Mouse (Mus musculus): ENCODE measurements around the gene Dnm3. TPM values are rescaled to one million over a fixed set of nuclear protein-coding genes. Genes with fewer than 3 reads are reported as not detected.

Dnm3 gene
- 100 to 1,000 TPM; 101 to 106 TPM for total RNA-seq (2021)
- long read RNA-seq, experiment 1, full-length matches to known transcripts, result 2 of 34 reads
- long read RNA-seq, experiment 1, partial matches to known transcripts, result 6 of 34 reads
- long read RNA-seq, experiment 1, other reads (novel, unspliced or antisense), result 26 of 34 reads
- long read RNA-seq, experiment 2, partial matches to known transcripts, result 4 of 17 reads
- long read RNA-seq, experiment 2, other reads (novel, unspliced or antisense), result 13 of 17 reads

DNA sequence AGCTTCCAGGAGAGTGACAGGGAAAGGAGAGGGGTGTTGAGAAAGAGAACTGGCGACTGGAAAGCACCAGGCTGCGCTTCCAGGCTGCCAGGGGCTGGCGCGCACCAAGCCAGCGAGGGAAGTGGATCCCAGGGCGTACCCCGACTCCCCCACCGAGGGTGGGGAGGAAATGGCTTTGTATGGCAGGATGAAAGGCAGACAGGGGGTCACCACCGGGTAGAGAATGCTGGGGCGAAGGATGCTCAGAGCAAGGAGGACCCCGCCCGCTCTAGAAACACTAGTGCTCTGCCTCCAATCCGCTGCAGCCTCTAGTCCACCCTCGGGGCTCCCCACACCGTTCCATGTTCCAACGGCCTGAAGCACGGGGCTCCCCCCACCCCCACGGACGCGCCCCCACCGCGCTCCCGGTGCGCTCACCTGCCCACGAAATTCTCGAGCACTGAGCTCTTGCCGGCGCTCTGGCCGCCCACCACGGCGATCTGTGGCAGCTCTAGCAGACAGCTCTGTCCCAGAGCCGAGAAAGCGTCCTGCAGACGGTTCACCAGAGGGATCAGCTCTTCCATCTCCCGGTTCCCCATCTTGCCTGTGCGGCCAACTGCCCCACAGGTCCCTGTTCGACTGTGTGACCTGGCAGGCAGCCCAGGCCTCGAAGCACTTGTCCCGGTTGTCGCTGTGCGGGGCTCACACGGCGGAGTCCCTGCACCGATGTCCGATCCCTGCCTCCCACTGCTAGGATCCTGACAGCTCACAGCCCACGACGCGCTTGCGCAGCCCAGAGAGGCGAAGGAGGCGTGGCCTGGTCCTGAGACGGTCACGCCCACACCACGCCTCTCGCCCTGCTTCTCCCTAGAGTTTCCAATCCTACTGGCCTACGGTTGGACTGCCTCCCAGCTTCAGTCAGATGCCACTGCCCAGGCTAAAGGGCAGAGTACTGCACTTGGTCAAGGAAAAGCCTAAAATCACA lies at the start of gene Dnm3:
Gene Dnm3, minus strand, starts transcription at position 789 of the 964 bp plus-strand sequence.
- DNase-seq (ENCODE audit: low spot score in 2 of 2), result peak; percentile 92 to 94

DNA sequence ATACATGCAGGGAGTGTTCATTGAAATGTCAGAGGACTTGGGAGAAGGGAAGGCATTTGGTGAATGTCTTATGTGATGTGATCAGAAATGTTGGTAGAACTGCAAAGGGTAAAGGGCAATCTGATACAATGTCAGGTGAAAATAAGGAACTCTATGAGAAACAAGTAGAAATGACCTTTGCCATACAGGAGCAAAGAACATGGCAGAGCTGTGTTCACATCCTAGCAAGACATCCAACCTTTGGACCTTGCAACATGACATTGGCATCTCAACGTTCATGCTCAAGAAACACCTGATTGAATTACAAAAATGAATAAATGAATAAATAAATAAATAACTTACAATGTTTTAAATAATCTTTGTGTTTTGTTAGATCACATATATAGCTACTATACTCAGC lies 37.3 kb upstream of the Dnm3 start:
- DNase-seq (ENCODE audit: low spot score in 2 of 2), result no peak

DNA sequence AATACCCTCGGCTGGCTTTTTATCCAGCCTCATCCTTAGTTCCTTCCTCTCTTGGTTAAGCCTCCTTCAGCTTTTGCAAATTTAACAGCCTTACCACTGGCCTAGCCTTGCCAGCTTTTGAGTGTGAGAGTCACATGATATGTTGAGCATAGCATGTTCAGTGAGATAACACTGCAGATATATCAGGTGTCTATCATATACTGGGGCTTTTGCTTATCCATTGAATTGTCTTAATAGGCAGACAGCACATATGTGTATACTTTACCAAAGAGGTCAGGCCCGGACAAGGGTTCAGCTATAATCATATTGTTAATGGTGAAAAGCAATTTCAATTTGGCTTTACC lies 32.2 kb upstream of the Dnm3 start:
- no peak for DNase-seq (ENCODE audit: low spot score in 2 of 2)

DNA sequence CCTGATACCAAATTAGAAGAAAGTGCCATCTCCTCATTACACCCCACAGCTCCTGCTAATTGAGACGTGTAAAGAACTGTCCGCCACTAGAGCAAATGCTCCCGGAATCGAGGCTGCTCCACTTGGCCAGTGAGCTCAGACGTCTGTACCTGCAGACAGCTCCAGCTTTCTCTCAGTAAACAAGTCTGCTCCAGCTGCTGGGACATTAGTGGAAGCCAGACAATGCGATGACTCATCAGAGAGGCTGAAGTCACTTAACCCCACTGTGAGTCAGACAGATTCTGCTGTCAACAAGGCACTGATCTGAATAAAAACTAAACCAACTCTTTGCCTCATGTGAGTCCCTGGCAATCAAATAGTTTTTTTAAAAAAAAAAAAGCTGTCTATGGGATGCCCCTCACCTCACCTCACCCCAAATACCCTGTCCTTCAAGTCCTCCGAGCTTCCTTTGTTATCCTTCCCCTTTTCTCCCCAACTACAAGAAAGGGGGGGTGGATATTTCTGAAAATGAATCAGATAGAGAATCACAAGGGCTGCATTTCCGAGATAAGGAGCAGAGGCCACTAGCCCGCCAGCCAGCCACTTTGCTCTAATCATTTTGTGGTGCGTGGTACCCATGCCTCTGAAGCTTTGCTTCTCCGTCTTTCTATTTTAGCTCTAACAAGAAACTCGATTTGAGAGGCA lies 31.6 kb upstream of the Dnm3 start:
- DNase-seq (ENCODE audit: low spot score in 2 of 2), result no peak

DNA sequence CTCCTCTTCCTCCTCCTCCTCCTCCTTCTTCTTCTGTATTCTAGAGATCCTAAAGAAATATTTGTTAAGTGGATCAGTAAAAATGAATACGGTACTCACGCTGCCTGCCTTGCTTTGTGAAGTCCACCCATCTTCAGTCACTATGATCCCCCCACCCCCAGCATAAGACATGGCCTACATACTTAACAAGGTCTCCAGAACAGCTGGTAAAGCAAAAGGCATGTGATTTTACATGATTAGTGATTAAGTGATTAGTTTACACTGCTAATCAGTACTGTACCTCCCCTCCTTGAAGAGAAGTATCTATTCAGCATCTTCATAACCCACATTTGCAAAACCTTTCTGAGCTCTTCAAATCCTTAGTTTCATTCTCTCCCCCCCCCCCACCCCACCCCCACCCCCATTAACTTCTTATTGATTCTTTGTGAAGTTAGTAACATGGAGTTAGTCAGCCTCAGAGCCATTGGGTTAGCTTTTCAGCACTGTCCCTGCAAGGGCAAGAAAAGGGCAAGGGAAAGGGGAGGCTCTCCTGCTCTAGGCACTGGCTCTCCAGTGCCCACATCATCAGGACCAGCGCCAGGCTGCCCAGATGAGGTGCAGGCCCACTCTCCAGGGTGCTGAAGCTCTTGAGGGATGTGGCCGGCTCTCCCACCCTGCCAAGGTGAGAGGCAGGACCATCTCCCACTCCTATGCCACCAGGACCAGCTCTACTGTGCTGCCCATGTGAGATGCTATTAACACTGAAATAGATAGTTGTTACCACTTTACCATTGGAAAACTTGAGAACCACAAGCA lies 30.6 kb upstream of the Dnm3 start:
- DNase-seq (ENCODE audit: low spot score in 2 of 2), result no peak

DNA sequence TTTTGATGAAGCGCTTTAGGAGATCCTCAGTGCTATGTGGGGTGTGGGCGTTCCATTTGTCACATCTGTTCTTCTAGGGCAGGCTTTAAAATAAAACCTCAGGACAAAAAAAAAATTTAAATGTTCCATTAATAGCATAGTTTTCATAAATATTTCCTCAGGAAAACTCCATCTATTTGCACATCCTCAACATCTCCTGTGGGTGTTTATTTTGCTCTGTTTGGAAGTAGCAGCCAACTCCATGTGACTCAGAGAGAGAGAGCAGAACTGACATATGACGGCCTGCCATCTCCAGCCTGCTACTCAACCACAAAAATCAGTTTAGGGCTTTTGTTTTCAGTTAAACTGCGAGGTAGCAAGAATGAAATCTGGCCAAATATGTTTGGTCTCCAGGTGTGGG lies 28.7 kb upstream of the Dnm3 start:
- peak in 1 of 2 experiments; percentile 17 for DNase-seq (ENCODE audit: low spot score in 2 of 2)

DNA sequence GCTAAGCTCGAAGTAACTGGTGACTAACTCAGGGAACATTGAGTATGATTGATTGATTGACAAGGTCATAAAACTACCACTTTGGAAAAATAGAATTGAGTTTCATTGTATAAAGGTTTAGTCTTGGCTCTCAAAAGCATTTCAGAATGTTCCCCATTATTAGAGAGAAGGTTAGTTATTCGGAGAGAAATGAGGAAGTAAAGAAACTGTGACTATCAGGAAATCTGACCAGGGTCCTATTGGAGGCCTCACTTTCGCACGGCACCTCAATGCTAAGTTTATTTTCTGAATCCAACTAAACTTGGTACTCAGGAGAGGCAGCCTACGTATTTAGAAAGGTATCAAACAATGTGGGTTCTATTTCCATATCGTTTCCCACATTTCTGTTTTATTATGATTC lies 27.8 kb upstream of the Dnm3 start:
- no peak for DNase-seq (ENCODE audit: low spot score in 2 of 2)

DNA sequence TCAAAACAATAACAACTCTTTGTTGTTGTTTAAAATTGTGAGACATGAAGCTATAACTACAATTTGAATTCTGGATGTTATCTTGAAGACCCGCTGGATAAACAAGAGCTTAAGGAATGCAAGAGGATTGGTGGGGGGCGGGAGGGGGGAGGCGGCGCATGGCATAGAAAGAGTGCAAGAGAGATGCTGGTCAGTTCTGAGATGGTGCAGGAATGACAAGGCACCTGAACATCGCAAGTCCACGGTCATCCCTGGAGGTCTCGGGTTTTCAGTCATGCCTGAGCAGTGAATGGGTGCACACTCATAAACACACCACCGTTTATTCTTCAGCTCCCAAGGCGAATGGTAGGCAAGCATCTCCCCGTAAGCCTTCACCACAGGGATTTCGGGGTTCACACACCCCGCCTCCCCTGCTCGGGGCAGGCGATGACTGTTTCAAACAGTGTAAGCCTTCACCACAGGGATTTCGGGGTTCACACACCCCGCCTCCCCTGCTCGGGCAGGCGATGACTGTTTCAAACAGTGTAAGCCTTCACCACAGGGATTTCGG lies 1.2 kb downstream of the Dnm3 start:
- DNase-seq (ENCODE audit: low spot score in 2 of 2), result no peak

DNA sequence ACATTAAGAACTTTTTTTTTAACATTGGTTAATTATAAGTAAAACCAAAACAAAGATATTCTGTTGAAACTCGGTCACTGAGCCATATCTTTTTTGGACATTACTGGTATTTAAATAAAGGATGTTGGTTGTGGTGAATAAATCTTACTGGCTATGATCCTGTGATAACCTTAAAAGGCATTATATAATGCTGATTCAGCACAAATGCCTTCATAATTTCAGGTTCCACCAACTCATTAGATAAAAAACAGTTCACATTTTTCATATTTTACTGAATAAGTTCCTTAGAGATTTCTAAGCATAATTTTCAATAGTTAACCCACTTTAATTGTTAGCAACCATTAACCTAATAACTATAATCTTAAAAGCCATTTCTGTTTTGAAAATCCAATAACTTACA lies 4.9 kb downstream of the Dnm3 start:
- DNase-seq (ENCODE audit: low spot score in 2 of 2), result no peak

DNA sequence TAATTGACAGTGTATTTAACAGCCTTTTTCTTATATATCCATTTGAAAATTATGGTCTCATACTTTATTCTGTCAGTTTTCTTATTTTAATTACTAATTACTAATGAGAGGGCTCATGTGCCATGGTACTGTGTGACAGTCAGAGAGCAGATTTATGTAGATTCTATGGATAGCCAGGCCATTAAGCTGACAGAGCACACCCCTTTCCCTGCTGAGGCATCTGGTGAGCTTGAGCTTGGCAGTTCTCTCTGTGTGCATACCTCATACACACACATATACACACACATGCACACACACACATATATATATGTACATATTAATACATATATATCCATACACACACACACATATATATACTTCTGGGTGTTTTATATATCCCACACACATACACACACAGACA lies 6.7 kb downstream of the Dnm3 start:
- DNase-seq (ENCODE audit: low spot score in 2 of 2), result no peak

DNA sequence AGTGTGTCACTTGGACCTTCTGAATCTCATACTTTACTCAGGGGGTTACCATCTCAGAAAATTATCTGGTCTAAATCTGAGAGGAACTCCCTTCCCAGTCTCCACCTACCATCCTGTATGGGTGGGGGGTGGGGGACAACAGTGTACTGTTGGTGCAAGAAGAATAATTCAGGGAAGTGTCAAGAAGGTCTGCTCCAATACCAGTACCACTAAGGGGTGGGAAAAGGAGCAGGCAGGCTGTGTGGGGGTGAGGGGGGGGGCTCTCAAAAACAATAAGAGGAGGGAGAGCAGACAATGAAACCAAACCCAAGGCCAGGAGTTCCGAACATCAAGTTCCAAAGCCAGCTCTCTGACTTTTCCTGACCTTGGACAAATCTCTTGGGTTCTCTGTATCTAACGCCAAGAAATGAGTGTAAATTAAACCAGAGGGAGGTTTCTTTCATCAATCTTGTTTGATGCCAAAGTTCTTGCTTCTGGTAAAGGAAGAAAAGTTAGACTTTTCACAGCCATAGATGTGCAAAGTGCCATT lies 8.0 kb downstream of the Dnm3 start:
- DNase-seq (ENCODE audit: low spot score in 2 of 2), result no peak

DNA sequence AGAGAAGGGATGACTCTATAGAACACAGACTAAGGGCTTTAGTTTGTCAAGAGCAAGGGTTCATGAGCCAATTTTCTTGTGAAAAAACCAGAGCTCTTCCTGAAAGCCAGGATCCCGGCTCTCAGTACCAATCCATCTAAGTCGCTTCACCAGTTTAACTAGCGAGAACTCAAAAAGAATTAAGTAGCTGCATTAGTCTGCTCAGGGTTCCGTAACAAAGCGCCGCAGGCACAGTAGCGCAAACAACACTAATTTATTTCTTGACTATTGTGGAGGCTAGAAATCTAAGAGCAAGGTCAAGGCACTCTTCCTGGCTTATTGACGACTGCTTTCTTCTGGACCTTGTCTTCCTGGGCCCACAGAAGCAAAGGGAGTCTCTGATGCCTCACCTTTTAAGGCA lies 14.2 kb downstream of the Dnm3 start:
- DNase-seq (ENCODE audit: low spot score in 2 of 2), result no peak

DNA sequence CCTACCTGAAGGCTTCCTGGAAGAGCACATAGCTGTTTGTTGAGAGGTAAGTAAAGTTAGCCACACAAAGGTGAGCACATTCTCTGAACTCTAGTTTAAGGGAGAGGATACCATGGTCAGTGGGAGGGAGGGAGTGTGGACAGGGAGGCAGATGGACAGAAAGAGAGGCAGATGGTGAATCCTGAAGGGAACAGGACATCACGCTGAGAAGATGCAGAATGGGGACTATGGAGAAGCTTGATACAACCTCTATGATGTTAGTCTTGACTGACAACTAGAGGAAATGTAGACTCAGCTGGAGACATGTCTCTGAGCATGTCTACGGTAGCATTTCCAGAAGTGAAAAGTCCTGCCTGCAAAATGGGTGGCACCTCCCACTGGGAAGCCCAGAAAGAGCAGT lies 19.1 kb downstream of the Dnm3 start:
- DNase-seq (ENCODE audit: low spot score in 2 of 2), result no peak

DNA sequence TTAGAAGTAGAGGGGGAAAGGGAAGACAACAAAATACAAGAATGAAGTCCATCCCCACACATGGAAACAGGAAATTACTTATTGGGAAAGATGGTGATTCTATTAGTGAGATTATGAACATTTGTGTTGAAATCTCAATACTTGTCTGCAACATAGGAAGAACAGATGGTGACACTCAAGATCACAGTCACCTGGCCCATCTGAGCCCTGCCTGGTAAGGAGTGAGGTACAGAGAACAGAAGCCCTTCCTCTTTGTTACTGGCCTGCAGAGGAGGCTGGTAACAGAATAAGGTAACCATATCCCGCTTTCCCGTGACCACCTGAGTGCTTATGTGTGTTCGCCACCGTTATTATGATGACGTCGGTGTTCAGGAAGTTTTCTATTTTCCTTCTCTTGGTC lies 21.0 kb downstream of the Dnm3 start:
- DNase-seq (ENCODE audit: low spot score in 2 of 2), result no peak

DNA sequence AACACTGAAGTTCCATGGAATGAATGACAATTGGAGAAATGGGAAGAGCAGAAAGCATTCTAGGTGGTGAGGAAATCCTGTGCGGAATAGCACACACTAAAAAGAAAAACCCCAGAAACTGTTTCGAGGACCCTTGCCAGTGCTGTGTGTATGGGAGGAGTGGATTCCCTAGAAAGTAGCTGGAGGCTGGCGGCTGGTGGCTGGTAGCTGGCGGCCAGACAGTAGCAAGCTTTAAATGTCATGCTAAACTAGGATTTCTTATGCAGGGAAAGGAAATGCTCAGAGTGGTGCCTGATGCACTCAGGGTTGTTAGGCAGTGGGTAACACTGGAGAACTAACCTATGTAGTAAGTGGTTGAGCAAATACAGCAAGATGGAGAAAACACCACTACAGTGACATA lies 21.4 kb downstream of the Dnm3 start:
- peak; percentile 39 to 44 for DNase-seq (ENCODE audit: low spot score in 2 of 2)

DNA sequence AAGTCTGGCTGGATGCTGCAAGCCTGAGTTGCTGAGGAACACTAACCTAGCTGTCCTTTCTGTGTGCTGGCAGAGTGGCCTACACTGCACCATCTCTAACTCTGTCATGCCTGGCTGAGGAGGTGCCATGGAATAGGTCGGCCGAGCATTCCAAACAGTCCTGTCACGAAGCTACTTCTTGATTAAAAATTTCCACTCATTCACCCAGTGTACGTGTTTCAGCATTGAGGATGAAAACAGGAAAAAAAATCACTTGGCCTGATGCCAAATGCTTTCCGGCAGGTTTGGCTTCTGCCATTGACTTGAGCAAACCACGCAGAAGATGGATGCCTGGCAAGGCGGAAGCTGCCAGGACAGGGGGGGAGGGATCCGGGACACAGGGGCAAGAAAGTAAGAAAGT lies 24.3 kb downstream of the Dnm3 start:
- DNase-seq (ENCODE audit: low spot score in 2 of 2), result no peak

DNA sequence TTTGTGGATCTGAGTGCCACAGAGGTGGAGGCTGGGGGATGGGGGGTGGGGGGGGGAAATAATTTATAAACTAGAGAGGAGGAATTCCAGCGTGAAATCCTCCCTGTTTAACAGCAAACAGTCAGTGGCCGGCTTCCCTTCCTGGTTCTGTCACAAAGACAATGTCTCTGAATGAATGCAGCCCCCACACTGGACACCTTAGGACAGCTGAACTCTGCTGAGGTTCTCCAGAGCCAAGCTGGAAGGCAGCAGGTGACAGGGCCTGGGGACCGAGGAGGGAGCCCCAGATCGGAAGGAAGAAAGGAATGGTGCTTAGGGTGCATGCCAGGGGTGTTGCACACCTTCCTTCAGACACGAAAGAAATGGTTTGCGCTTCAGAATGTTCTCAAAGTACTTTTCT lies 24.8 kb downstream of the Dnm3 start:
- DNase-seq (ENCODE audit: low spot score in 2 of 2), result no peak

DNA sequence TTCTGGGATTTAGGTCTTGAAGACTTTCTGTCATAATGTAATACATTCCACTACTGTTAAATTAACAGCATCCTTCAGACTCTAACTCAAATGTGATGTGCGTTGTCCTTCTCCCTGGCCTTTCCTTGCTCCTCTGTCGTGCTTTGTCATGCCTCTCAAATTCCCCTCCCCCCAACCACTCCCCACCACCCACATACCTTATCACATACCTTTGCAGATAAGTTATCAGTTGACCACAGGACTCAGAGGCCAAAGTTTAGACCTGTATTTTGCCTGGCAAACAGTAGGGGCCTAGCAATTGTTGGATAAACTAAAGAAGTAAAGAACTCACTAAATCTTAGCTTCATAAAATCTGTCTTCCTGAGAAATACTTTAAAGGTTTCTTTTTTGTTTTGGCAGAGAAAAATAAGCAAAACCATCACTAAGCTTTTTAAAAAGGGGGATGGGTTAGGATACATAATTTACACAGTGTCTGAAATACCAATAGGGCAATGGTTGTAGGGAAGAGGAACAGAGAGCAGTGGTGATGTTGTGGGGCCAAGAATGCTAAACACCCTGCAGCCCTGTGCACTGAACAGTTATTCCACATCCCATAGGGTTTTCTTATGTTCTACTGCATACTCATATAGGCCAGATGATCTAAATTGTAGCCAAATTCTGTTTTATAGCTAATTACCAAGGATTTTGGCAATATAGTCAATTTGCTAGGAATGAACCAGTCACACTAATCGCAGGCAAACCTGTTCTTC lies 28.5 kb downstream of the Dnm3 start:
- DNase-seq (ENCODE audit: low spot score in 2 of 2), result no peak

DNA sequence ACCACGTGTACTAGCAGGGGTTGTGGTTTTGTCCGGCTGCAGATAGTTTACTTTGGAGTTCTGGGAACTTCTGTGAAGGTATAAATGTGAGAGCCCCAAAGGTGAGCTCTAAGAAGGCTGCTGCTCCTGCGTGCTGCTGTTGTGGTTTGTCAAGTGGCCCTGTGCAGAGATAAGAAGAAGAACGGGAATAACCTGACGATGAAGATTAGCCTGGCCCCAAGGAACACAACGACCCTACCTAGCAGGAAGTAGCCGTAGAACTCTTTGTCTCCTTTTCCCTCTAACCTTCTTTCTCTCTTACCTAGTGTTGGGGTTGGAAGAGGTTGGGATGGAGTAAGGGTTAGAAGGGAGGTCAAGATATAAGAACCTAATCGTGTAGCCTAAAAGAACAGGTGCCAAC lies 33.0 kb downstream of the Dnm3 start:
- DNase-seq (ENCODE audit: low spot score in 2 of 2), result no peak

DNA sequence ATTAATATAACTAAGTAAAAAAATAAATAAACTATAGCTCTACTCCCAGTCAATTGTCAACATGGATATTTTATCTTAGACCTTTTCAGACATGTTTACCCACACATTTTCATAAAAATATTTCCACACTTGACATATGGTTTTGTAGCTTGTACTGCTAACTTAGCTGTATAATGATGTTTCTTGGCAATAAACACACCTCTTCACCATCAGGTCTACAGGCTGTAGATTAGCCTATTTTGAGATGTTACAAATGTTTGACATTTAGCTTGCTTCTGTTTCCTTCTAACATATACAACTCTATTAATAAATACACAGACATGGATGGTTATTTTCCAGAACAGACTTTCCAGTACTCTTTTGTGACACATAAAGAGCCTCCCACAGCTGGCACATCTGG lies 38.3 kb downstream of the Dnm3 start:
- no peak for DNase-seq (ENCODE audit: low spot score in 2 of 2)

Data from left cerebral cortex, adult 18-20 months (tissue).